Mouse (Mus musculus): ENCODE measurements at regions not wholly inside any gene's neighbourhood (a gene's known extent, or its start where the extent isn't known, plus 50 kb on each side); places are given as distances from the start of the nearest gene placed in this dataset.

DNA sequence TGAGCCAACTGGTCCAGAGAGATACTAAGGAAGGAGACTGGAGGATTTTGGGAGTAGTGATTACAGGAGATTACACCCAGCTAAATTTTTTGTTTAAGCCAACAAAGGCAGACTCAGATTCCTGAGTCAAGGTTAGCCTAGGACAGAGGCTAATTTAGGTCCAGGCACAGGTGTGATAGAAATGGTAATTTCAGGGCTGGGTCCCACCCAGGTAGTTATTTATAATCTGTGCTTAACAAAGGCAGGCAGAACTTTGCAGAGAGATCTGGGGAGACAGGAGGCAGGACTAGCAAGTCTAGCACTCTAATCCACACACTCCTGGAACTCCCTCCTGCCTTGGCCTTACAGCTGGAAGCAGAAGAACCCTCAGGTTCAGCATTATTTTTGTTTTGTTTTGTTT lies 172.4 kb downstream of the Iqub start:
- TF ChIP-seq CTCF (IDR thresholded peaks at IDR 0.05; ENCODE audit: low read depth, low read length) (no peak), POLR2AphosphoS5 (IDR thresholded peaks at IDR 0.05; ENCODE audit: insufficient replicate concordance, low read depth, low read length) (no peak), GATA1 (IDR thresholded peaks at IDR 0.05; ENCODE audit: borderline replicate concordance, low read length) (no peak), GATA2 (IDR thresholded peaks at IDR 0.05; ENCODE audit: borderline replicate concordance, low read depth, low read length) (no peak)
